Mouse (Mus musculus): ENCODE data around the gene Kpna2. TPM values are rescaled to one million over a fixed set of nuclear protein-coding genes. Genes with fewer than 3 reads are reported as not detected.

The Kpna2 gene
- 10 to 100 TPM; 13.2 to 16.2 TPM for total RNA-seq (2021)
- long read RNA-seq, experiment 1, transcript Kpna2-201 (11 exons, 2,054 nt): major isoform, 9 of 9 reads
- long read RNA-seq, experiment 1, partial matches to known transcripts: 0 of 9 reads
- long read RNA-seq, experiment 1, other reads (novel, unspliced or antisense): 0 of 9 reads
- long read RNA-seq, experiment 2, transcript Kpna2-201 (11 exons, 2,054 nt): major isoform, 13 of 15 reads
- long read RNA-seq, experiment 2, partial matches to known transcripts: 0 of 15 reads
- long read RNA-seq, experiment 2, other reads (novel, unspliced or antisense): 2 of 15 reads

DNA sequence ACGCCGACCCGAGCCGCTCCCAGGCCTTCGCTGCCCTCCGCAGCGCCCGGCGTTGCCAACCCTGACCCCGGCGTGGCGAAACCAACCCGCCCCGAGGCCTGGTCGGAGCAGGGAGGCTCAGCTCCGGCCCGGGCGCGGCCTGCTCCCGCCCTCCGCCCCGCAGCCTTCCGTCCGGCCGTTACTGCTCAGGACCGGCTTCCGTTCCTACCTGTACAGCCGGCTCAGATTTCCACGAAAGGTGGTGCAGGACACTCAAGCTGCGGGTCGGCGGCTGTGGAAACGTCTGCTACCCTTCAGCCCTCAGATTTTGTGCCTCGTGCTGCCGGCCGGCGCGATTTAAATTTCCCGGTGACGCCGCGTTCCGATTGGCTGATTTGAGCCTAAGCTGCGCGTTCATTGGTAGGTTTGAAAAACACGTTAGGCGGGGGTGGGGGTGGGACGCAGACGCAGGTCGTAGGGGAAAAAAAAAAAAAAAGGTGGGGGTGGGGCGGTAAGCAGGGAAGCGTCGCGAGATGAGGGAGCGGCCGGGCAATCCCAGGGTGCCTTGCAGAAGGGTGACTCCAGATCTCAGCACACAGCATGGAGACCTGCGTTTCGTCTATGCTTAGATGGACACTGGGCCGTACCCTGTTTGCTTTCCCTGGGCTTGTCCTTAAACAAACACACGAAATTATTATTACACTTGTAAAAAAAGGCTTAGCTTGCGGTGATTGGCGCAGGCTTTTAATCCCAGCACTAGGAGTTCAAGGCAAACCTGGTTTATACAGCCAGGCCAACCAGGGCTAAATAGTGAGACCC lies at the start of gene Kpna2:
Gene Kpna2 (minus strand): TSS at position 391 of the 798 bp plus-strand sequence.
- peak within 1 kb of the TSS; percentile 79 for H3K4me3 ChIP-seq
- intact Hi-C loops (cut with DNase I): no loop called here
- no peak for TF ChIP-seq CTCF (IDR thresholded peaks at IDR 0.05)

GRCm38 (mm10) chr11:107046766-107047620 lies 47.7 kb upstream of the Kpna2 start:
- peak; percentile 67 for DNase-seq
- Histone ChIP-seq H3K27ac (peak overlapping the region; percentile 68), H3K4me3 (no peak overlapping the region)
- intact Hi-C loops (cut with DNase I): no loop called here
- TF ChIP-seq CTCF (IDR thresholded peaks at IDR 0.05): peak; percentile 35

More for the DNA sequence above, at the start of gene Kpna2:
- peak; percentile 94 for DNase-seq
- H3K27ac ChIP-seq: peak within 1 kb of the TSS; percentile 94

DNA sequence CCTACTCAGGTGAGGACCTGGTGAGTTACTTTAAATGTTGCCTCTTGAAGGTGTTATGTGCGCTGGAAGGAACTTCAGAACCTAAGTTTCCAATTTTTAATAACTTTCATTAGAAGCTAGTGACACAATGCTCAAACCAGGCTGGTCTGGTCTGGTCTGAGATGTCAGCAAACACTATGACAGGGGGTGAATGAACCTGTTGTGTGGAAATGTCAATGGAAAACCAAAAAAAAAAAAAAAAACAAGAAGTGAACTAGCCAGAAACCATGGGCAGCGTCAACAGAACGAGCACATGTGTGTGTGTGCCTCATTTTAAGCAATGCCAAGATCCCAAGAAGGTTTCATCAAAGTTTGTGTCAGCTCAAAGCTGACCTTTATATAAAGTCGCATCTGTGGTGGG lies 46.2 kb upstream of the Kpna2 start:
- TF ChIP-seq CTCF (IDR thresholded peaks at IDR 0.05): no peak
- Histone ChIP-seq H3K4me3 (no peak overlapping the region), H3K27ac (0 out of 2 replicates have a peak overlapping the region, but pooled peaks have one; percentile 20)
- no peak for DNase-seq
- intact Hi-C loops (cut with DNase I): no loop called here

DNA sequence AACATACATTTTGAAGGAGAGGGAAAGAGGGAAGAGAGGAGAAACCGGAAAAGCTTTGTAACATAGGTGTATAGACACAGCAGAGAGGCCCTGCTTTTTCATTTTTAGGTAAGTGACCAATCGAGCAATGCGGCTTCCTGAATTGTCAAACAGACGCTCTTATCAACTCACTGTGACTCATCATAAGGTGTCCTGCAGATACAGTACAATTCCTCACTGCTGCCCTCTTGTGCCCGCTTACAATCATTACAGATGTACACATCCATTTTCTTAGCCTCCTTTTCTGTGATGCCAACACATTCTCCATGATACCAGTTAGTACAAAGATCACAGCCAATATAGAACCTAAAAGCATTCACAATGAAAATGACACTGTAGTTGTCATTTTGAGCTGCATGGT lies 45.0 kb upstream of the Kpna2 start:
- intact Hi-C loops (cut with DNase I): loop anchor here (5.0 kb wide), 1 partner anchor 192 kb away; no protein-coding TSS in a partner anchor
- peak overlapping the region; percentile 71 for H3K27ac ChIP-seq
- DNase-seq: peak; percentile 72

GRCm38 (mm10) chr11:107043361-107043760 lies 44.0 kb upstream of the Kpna2 start:
- H3K4me3 ChIP-seq: no peak overlapping the region
- intact Hi-C loops (cut with DNase I): loop anchor here (5.0 kb wide), 1 partner anchor 191 kb away; no protein-coding TSS in a partner anchor
- TF ChIP-seq CTCF (IDR thresholded peaks at IDR 0.05): no peak

More for the DNA sequence above, 45.0 kb upstream of the Kpna2 start:
- no peak overlapping the region for H3K4me3 ChIP-seq
- peak; percentile 79 for TF ChIP-seq CTCF (IDR thresholded peaks at IDR 0.05)

GRCm38 (mm10) chr11:107041396-107041795 lies 42.1 kb upstream of the Kpna2 start:
- intact Hi-C loops (cut with DNase I): loop anchor here (5.0 kb wide), 1 partner anchor 189 kb away; no protein-coding TSS in a partner anchor
- no peak for DNase-seq
- Histone ChIP-seq H3K4me3 (no peak overlapping the region), H3K27ac (no peak overlapping the region)
- no peak for TF ChIP-seq CTCF (IDR thresholded peaks at IDR 0.05)

More at GRCm38 (mm10) chr11:107043361-107043760, 44.0 kb upstream of the Kpna2 start:
- DNase-seq: no peak
- H3K27ac ChIP-seq: peak overlapping the region; percentile 71; the same call in 1 of the 2 replicates

GRCm38 (mm10) chr11:107039417-107039816 lies 40.1 kb upstream of the Kpna2 start:
- TF ChIP-seq CTCF (IDR thresholded peaks at IDR 0.05): no peak
- H3K4me3 ChIP-seq: no peak overlapping the region
- H3K27ac ChIP-seq: no peak overlapping the region
- no peak for DNase-seq
- intact Hi-C loops (cut with DNase I): no loop called here

DNA sequence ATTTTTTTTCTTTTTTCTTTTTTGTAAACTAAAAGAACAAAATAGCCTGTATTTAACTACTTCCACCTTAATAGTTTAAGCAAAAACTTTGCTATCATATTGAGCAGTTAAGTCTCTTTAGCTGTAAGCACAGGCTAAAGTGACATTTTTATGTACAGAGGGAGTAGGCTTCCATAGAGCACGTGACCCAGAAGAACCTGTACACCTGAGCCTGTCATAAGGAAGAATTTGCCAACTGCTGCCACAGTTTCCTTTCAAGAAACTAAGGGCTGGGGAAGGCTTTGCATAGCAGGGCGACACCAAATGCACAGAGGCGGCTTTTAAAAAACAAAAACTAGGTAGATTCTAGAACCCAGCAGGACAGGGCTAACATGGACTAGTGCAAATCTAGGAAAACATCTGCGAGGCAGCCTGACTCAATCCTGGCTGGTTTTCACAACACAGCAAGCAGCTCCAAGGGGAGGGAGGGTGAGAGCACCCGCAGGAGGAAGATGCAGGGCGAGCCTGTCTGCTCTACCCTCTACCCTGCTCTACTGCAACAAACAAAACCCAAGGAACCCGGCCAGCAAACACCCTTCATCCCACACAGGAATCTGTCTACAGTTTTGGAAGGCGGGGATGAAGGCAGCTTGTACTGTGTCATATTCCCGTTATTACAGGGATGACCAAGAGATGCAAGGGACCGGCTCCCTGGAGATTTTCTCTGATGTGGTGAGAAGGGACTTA lies 34.9 kb upstream of the Kpna2 start:
- DNase-seq: no peak
- TF ChIP-seq CTCF (IDR thresholded peaks at IDR 0.05): no peak
- Histone ChIP-seq H3K4me3 (no peak overlapping the region), H3K27ac (no peak overlapping the region)
- intact Hi-C loops (cut with DNase I): no loop called here

DNA sequence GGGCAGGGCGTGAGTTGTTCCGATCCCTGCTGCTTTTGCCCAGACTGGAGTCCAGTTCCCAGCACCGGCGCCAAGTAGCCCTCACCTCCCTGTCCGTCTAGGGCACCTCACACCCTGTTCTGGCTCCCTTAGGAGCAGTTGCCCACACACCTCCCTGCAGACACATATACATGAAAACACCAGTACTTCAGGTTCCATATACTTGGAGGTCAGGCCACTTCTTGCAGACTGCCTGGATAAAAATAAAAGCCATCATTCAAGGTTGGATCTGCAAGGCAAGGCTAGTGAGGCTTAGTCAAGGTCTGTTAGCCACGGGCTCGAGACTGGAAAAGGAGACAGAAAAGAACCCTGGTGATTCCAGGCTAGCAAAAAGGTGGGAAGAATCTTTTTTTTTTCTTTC lies 32.3 kb upstream of the Kpna2 start:
- no peak for TF ChIP-seq CTCF (IDR thresholded peaks at IDR 0.05)
- Histone ChIP-seq H3K4me3 (no peak overlapping the region), H3K27ac (no peak overlapping the region)
- intact Hi-C loops (cut with DNase I): no loop called here
- no peak for DNase-seq

DNA sequence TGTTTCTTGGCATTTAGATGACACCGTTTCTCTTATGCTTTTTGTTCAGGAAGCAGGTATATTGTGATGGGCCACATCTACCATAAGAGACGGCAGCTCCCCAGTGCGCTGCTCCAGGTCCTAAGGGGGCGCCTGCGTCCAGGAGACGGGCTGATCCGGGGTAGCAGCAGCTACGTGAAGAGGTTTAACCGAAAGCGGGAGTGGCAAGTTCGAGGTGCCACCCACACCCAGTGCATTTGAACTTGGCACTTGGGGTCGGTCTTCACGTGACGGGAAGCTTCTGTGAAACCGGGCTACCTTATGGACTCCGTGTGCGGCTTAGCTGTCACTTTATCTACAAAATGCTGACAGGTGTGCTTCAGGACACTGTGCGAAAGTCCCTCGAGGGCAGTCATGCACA lies 30.2 kb upstream of the Kpna2 start:
- DNase-seq: no peak
- no peak for TF ChIP-seq CTCF (IDR thresholded peaks at IDR 0.05)
- Histone ChIP-seq H3K27ac (no peak overlapping the region), H3K4me3 (no peak overlapping the region)
- intact Hi-C loops (cut with DNase I): no loop called here

DNA sequence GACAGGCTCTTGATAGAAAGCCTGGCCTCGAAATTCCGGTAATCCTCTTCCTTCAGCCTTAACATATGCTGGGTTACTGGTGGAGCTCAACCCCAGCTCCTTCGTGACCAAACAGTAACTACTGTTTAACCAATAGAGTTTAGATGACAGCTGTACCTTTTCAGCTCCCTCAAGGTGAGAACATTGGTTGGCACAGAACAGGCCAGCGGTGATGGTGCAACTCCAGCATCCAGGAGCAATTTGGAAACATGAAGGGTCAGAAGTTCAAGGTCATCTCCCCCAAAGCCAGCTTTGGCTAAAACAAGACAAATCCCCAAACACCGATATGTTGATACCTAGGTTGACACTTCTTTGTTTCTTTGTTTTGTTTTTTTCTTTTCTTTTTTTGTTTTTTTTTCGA lies 29.4 kb upstream of the Kpna2 start:
- Histone ChIP-seq H3K27ac (peak overlapping the region; percentile 89), H3K4me3 (peak overlapping the region; percentile 90)
- intact Hi-C loops (cut with DNase I): no loop called here
- TF ChIP-seq CTCF (IDR thresholded peaks at IDR 0.05): no peak
- no peak for DNase-seq

- Histone ChIP-seq H3K4me3 (peak overlapping the region; percentile 90), H3K27ac (peak overlapping the region; percentile 89)
- TF ChIP-seq CTCF (IDR thresholded peaks at IDR 0.05): no peak
- DNase-seq: no peak
- intact Hi-C loops (cut with DNase I): no loop called here
Observed at GRCm38 (mm10) chr11:107028275-107028618, 28.9 kb upstream of the Kpna2 start.

Measured in gastrocnemius, adult 2 months (tissue).